Mouse (Mus musculus): ENCODE data around the gene Rassf4.

DNA sequence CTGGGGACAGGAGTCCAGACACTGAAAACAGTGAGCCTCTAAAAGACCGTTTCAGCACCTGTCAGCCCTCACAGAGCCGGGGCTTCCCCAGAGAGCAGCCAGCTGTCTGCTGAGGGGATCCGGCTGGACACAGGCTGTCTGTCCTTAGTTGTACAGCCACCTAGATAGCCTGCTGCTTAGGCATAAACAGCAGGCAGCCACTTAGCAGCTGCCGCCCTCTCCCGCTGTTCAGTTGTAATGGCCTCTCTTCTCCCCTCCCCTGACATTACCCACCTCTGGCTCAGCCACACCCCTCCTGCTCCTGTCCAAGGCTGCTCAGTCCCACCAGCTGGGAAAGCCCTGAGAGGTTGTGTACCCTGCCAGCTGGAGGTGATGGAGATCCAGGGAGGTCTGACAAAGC lies 2.7 kb downstream of the Rassf4 start:
- TF ChIP-seq GATA1 (IDR thresholded peaks at IDR 0.05; ENCODE audit: borderline replicate concordance, low read length), result no peak
- no peak for TF ChIP-seq FLI1 (IDR thresholded peaks at IDR 0.05; ENCODE audit: low read length)
